Mouse (Mus musculus): ENCODE results near the gene Rab12.

DNA sequence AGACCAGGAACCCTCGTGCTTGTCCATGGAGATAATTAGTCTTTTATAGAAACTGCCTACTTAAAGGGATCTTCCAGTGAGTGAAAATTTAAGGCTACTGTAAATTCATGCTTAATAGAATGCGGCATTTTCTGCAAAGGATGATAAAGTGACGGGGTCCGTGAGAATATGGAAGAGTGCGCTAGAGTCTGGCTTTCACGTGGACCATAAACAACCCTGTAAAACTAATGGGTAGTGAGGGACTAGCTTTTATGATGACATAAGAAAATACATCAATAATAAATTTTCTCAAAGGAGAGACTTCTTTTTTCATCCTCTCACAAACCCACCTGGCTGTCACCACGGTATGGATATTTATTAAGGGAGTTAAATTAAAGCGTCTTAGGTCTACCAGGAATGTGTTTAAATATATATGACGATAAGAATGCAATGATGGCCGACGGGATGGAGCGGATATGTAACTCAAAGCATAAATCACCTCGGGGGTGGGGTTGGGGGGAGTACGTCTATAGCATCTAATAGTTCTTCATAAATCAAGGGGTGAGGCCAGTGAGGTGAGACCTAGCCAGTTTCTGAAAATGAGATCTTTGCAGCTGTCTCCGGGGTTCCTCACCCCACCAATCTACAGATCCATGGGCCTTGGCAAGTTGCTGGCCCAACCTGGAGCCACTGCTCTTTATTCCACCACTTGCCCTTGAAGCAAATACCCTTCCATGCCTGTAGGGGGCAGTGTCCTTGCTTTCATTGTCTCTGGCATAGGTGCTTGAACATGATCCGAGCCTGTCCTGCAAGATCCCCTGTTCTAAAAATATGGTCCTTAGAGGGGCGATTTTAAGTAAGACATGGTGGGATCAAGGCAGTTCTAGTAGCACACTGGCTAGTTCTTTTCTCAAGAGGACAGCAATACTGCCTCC, 39.1 kb upstream of the Rab12 start:
- TF ChIP-seq CTCF (IDR thresholded peaks at IDR 0.05) = peak; percentile 52
- no peak for TF ChIP-seq EP300 (IDR thresholded peaks at IDR 0.05)

All from lung, postnatal 0 days (tissue).